In the genomic region with DNA sequence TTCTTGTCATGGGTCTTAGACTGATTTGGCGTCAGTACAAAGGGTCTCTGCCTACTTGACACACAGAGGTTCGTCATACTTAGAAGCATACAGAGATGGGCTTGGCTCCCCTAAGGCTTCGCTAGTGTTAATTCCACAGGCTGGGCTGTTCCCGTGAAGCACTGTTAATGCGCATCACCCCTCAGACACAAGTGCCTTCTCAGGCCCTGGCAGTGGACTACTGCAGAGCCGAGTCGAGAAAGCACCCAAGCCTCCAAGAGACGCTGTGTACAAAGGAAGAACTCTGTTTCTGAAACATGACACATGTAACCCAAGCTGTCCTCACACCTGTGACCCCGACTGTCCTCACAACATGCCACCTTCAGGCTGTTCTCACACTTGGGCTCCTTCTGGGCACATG, we compare ENCODE assay signal across 13 mouse cellular contexts.
"Had no signal": no experiment of that assay in that cellular context is flagged by ENCODE, and none has a peak within 500 bp of the region (broad histone marks: within the 10 kb centered on the region; RNA-seq: fewer than 3 reads in every experiment).

No protein-coding gene starts in this region.

- H3K9me3 ChIP-seq: kidney, embryonic 15.5 days; limb, embryonic 15.5 days; midbrain, embryonic 10.5 days; midbrain, embryonic 15.5 days; stomach, embryonic 15.5 days had no signal

- H3K4me2 ChIP-seq: limb, embryonic 15.5 days; stomach, embryonic 15.5 days had no signal

- DNase-seq: kidney, adult 2 months; kidney, postnatal 14 days; layer of hippocampus, adult 9-11 months; layer of hippocampus, postnatal 36 days; lung, adult 18-20 months; right cerebral cortex, postnatal 14 days; thymus, postnatal 4 days had no signal

- ATAC-seq: intestine, embryonic 16.5 days; midbrain, embryonic 15.5 days had no signal

- H3K9ac ChIP-seq: kidney, embryonic 15.5 days; limb, embryonic 15.5 days; midbrain, embryonic 15.5 days; stomach, embryonic 15.5 days had no signal

- H3K4me3 ChIP-seq: limb, embryonic 15.5 days; midbrain, embryonic 15.5 days; stomach, embryonic 15.5 days had no signal

- H3K27ac ChIP-seq: kidney, embryonic 15.5 days; limb, embryonic 15.5 days; midbrain, embryonic 10.5 days; midbrain, embryonic 15.5 days; stomach, embryonic 15.5 days had no signal

- H3K27me3 ChIP-seq: kidney, embryonic 15.5 days; limb, embryonic 15.5 days; midbrain, embryonic 15.5 days; stomach, embryonic 15.5 days had no signal
